Mouse (Mus musculus) testis, postnatal 14 days (tissue): ENCODE data around the gene D10Wsu102e.

Experiments
- DNase-seq: peaks from one replicate; pipeline ENCODE4 v3.0.0; 2021; ENCODE audit warnings: low spot score

D10Wsu102e gene

DNA sequence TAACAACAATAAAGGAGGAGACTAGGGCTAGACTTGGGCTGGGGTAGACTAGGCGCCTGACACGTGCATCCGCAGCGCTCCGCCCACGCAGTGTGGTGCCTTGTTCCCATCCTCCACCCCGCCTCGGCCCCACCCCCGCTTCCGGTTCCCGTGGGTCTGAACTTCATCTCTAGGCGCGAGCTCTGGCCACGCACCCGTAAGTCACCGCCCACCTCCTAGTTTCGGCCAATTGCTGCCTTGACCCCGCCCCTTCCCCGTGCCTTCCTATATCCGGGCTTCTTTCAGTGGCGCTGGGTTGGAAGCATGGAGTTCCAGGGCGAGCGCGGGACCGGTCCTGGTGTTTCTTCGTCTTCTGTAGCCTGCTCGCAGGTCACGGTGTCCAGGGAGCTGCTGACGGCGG is at the start of gene D10Wsu102e:
TSS of gene D10Wsu102e (plus strand) at position 266 of the 400 bp plus-strand sequence.
- DNase-seq, result peak; percentile 98

- no peak for DNase-seq
These were observed 49.7 kb upstream of the D10Wsu102e start for GRCm38 (mm10) chr10:83310356-83310755.

GRCm38 (mm10) chr10:83313033-83313432 is 47.0 kb upstream of the D10Wsu102e start:
- no peak for DNase-seq

DNA sequence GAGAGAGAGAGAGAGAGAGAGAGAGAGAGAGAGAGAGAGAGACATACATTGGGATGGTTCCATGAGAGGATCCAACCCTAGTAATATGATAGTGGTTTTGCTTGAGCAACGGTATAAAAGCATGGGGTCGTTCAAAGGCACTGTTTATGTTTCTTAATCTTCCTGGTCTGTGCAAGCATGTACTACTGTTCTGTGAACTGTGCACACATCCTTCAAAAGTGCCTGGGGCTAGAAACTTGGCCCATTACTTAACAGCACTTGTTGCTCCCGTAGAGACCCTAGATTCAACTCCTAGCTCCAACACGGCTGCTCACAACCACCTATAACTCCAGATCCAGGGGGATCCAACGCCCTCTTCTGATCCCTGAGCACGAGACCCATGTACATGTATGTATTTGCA is 39.6 kb upstream of the D10Wsu102e start:
- DNase-seq, result no peak

DNA sequence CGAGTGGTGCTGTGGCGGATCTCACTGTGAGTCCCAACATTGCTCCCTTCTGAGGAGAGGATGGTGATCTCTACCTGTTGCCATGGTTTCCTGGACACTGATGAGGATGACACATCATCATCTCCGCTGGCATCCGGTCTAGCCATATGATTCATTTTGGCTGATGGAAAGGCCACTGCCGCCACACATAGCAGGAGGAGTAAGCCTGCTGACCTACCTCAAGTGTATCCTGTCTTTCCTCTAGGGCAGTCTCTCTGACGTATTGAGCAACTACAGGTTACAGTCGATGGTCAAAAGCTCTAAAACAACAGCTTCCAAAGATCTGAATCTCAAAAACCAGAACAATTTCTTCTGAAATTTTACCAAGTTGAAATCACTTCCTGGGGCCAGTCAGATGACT is 39.2 kb upstream of the D10Wsu102e start:
- DNase-seq, result no peak

GRCm38 (mm10) chr10:83321528-83321927 is 38.5 kb upstream of the D10Wsu102e start:
- DNase-seq, result no peak

GRCm38 (mm10) chr10:83322551-83323100 is 37.4 kb upstream of the D10Wsu102e start:
- DNase-seq, result no peak

DNA sequence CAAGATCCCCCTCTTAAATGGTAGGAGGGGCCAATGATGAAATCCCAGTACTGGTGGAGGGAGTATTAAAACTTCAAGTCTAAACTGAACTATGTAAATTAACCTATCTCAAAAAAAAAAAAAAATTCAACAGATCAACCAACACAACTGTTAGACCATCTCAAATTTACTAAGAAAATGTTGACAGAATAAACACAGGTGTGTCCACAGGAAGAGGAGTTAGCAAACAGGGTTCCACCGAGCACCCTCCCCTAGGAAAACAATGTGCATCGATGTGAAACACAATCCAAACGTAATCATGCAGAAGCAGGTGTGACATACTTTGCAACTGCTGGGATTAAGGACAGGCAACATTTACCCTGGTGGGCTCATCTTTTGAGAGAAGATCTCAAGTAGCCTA is 35.1 kb upstream of the D10Wsu102e start:
- no peak for DNase-seq

DNA sequence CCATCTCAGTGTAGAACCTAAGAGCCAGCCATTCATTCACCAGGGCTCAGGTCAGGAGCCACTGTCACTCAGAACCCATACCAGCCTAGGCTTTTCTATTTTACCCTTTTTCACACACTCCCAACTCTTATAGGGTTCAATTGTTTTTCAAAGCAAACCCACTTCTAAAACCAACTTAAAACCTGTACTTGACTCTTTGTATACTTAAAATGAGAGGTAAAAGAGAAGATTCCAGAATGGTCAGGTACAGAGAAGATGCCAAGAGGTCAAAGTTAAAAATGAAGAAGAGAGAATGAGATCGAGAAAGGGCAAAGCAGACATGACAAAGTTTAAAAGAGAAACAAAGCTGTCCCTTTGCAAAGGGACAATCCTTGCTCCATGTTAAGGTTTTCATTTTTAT is 34.1 kb upstream of the D10Wsu102e start:
- no peak for DNase-seq

- peak; percentile 58 for DNase-seq
These were observed 33.3 kb upstream of the D10Wsu102e start for GRCm38 (mm10) chr10:83326648-83327285.

GRCm38 (mm10) chr10:83328791-83329190 is 31.2 kb upstream of the D10Wsu102e start:
- no peak for DNase-seq

DNA sequence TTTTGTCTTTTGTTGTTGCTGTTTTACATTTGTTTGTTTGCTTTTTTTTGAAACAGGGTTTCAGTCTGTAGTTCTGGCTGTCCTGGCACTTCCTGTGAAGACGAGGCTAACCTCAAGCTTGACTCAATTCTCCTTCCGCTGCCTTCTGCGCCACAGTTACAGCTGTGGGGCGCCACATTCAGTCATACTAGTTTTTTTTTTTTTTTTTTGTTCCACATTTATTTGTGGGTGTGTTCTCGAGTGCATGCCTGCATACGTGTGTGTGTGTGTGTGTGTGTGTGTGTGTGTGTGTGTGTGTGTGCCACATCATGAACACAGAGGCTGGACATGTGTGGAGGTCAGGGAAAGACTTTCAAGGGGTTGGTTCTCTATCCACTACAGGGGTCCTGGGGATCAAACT is 29.7 kb upstream of the D10Wsu102e start:
- DNase-seq, result no peak

GRCm38 (mm10) chr10:83331811-83332210 is 28.2 kb upstream of the D10Wsu102e start:
- DNase-seq, result no peak

GRCm38 (mm10) chr10:83332581-83332980 is 27.4 kb upstream of the D10Wsu102e start:
- DNase-seq, result no peak

- DNase-seq, result no peak
These were observed 23.7 kb upstream of the D10Wsu102e start for GRCm38 (mm10) chr10:83336336-83336735.

- peak; percentile 67 for DNase-seq
These were observed 22.7 kb upstream of the D10Wsu102e start, which contains the start of gene Slc41a2 for GRCm38 (mm10) chr10:83337159-83337951. Slc41a2 (minus strand) TSS chr10:83337882.

DNA sequence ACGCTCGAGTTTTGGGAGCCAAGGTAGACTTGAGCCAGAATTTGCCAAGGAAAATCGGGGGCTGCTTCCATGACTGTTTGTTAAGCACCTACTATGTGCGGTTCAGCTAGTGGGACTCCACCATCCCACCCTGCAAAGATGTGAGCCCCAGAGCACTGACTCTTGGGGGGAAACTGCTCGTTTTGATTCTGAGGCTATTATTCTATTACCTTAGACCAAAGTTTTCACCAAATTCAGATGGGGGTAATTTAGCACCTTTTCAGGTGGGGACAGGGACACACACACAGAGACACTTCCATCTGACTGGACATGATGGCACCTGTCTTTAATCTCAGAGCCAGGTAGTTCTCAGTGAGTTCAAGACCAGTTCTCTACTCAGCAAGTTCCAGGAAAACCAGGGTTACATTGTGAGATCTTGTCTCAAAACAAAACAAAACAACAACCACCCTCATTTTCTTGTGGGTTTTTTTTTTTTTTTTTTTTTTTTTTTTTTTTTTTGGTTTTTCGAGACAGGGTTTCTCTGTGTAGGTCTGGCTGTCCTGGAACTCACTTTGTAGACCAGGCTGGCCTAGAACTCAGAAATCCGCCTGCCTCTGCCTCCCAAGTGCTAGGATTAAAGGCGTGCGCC is 21.9 kb upstream of the D10Wsu102e start:
- no peak for DNase-seq

DNA sequence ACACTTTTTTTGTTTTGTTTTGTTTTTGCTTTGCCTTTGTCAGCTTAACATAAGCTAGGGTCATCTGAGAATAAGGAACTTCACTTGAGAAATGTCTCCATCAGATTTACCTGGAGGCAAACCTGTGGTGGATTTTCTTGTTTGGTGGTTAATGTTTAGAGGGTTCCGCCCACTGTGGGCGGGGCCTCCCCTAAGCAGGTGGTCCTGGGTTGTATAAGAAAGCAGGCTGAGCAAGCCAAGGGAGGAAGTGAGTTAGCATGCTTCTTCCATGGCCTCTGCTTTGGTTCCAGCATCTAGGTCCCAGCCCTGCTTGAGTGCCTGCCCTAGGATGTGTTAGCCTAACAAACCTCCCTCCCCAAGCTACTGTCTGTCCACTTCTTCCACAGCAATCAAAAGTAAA is 18.8 kb upstream of the D10Wsu102e start:
- DNase-seq, result no peak

GRCm38 (mm10) chr10:83343171-83343570 is 16.9 kb upstream of the D10Wsu102e start:
- no peak for DNase-seq

GRCm38 (mm10) chr10:83343828-83344685 is 16.0 kb upstream of the D10Wsu102e start:
- no peak for DNase-seq

DNA sequence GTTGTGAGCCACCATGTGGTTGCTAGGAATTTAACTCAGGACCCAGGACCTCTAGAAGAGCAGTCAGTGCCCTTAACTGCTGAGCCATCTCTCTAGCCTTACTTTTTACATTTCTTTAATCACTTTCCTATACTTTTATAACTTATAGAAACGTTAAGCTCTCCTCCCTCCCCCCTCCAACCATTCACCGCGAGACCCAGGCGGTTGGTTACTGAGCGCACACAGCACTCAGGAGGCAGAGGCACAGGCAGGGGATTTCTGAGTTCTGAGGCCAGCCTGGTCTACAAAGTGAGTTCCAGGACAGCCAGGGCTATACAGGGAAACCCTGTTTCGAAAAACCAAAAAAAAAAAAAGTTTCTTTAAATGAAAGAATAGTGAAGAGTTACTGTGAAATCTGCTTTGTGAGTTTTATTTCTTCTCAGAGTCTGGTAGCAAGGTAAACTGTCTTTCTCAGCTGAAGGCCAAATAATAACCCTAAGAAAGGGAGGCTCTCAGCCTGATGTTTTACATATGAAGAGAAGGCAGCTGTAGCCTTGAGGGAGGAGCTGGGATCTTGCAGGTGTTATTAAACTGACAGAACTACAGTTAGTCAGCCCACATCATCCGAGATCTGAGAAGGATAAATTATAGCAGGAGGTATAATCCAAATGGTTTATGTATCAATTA is 14.2 kb upstream of the D10Wsu102e start:
- DNase-seq, result no peak
